Mouse (Mus musculus) embryonic facial prominence, embryonic 11.5 days (tissue): ENCODE results near the gene Mob1b. TPM values are rescaled to one million over a fixed set of nuclear protein-coding genes. Genes with fewer than 3 reads are reported as not detected.

Experiments
- ATAC-seq: fragments of 200-750 bp; cut with Nextera tagmentation; replicated peaks from 2 replicates; pipeline ENCODE4 v1.8.0; 2017; ENCODE audit warnings: low read depth; ENCODE audit not compliant: insufficient number of reproducible peaks, low FRiP score, low TSS enrichment
- DNase-seq: peaks from one replicate; pipeline ENCODE4 v3.0.0-alpha.2; 2015; ENCODE audit warnings: low spot score
- H3K27ac ChIP-seq: fragments of 300-500 bp; sonication (generic); replicated peaks from 2 replicates; pipeline ENCODE4 v1.5.1; 2014; ENCODE audit warnings: mild to moderate bottlenecking, low read depth, low read length, control low read depth
- H3K27me3 ChIP-seq: fragments of 300-500 bp; sonication (generic); 2 replicates; pipeline ENCODE4 v1.6.1; 2014; ENCODE audit warnings: mild to moderate bottlenecking, low read length, moderate library complexity, mixed read lengths; ENCODE audit not compliant: control insufficient read depth, insufficient read depth
- H3K36me3 ChIP-seq: fragments of 300-500 bp; sonication (generic); replicated peaks from 2 replicates; pipeline ENCODE4 v1.6.1; 2014; ENCODE audit warnings: low read depth, mild to moderate bottlenecking, low read length, moderate library complexity, mixed read lengths; ENCODE audit not compliant: control insufficient read depth, insufficient read depth
- H3K4me1 ChIP-seq: fragments of 300-500 bp; sonication (generic); 2 replicates; pipeline ENCODE4 v1.6.1; 2014; ENCODE audit warnings: low read length, mixed read lengths; ENCODE audit not compliant: control insufficient read depth, insufficient read depth
- H3K4me2 ChIP-seq: fragments of 300-500 bp; sonication (generic); 2 replicates; pipeline ENCODE4 v1.6.1; 2014; ENCODE audit warnings: low read depth, mild to moderate bottlenecking, control low read depth, low read length, moderate library complexity
- H3K4me3 ChIP-seq: fragments of 300-500 bp; sonication (generic); 2 replicates; pipeline ENCODE4 v1.5.1; 2014; ENCODE audit warnings: low read depth, low read length, control low read depth
- H3K9ac ChIP-seq: fragments of 300-500 bp; sonication (generic); replicated peaks from 2 replicates; pipeline ENCODE4 v1.6.1; 2014; ENCODE audit warnings: mild to moderate bottlenecking, control low read depth, low read length
- H3K9me3 ChIP-seq: fragments of 300-500 bp; sonication (generic); replicated peaks from 2 replicates; pipeline ENCODE4 v1.6.1; 2016; ENCODE audit warnings: mild to moderate bottlenecking, low read length, inconsistent platforms, mixed read lengths; ENCODE audit not compliant: control insufficient read depth
- WGBS: fragments of 180-500 bp; shearing (Covaris S2); extraction: QIAGEN DNeasy Blood & Tissue Kit; methylation state at CpG from one replicate; pipeline ENCODE4 v1.1.7; 2014; 5-methylcytosine and 5-hydroxymethylcytosine counted together
- polyA plus RNA-seq: library from polyadenylated mRNA; unstranded; fragments of >200 nt; fragmentation: Nextera tagmentation; extraction: Ambion mirVana; gene quantifications from 2 replicates; pipeline ENCODE4 v1.2.1, GENCODE M21; 2014

Mob1b gene
- polyA plus RNA-seq = 13.7 and 15.6 TPM in 2 replicates

DNA sequence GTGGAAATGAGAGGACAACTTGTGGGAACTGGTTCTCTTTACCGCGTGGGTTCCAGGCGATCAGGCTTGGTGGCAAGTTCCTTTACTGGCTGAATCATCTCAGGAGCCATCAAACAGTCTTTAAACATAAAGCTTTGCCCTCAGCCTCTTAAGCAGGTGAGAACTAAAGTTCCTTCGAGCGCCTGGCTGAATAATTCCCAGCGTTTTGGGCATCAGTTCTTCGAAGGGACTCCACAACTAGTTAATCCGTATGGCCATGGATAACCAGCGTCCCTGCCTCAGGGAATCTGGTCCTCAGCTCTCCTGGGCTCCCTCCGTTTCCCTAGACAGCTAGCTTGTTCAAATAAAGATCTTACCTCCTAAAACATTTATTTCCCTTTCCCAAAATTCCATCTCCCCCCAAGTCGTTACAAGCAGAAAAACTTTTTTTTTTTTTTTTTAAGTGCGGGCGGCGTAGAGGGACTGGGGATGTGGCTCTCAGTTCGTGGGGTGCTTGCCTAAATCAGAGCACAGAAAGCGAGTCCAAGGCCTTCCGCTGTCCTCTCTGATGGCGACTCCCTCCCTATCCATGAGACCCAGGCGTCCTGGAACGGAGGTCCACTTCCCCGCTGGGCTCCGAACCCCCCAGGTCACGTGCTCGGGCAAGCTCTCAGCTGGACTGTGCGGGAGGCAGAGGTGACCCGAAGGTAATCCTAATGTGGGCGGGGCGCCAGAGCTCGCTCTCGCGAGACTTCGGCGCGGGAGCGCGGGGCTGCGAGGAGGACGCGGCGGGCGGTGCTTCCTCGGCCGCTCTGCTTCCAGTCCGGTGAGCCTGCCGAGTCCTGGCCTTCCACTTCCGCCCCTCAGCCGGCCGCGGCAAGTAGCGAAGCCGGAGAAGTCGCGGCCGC is at the start of gene Mob1b:
Mob1b (plus strand) TSS at position 740 of the 887 bp plus-strand sequence.
- H3K9ac ChIP-seq = peak within 1 kb of the TSS; percentile 82
- under 1% methylated on average over 53 of the region's 54 CpGs for WGBS
- H3K4me3 ChIP-seq = peak within 1 kb of the TSS; percentile 73
- peak within 1 kb of the TSS; percentile 87 for H3K4me2 ChIP-seq
- ATAC-seq (peak; percentile 95), DNase-seq (peak; percentile 97)
- 0 out of 2 replicates have a peak, but pooled peaks cover 2% of the 10 kb centered on the region for H3K4me1 ChIP-seq
- no peaks in the 10 kb centered on the region for H3K27me3 ChIP-seq
- peak within 1 kb of the TSS; percentile 84 for H3K27ac ChIP-seq
- no peaks in the 10 kb centered on the region for H3K36me3 ChIP-seq
- H3K9me3 ChIP-seq = no peaks in the 10 kb centered on the region

DNA sequence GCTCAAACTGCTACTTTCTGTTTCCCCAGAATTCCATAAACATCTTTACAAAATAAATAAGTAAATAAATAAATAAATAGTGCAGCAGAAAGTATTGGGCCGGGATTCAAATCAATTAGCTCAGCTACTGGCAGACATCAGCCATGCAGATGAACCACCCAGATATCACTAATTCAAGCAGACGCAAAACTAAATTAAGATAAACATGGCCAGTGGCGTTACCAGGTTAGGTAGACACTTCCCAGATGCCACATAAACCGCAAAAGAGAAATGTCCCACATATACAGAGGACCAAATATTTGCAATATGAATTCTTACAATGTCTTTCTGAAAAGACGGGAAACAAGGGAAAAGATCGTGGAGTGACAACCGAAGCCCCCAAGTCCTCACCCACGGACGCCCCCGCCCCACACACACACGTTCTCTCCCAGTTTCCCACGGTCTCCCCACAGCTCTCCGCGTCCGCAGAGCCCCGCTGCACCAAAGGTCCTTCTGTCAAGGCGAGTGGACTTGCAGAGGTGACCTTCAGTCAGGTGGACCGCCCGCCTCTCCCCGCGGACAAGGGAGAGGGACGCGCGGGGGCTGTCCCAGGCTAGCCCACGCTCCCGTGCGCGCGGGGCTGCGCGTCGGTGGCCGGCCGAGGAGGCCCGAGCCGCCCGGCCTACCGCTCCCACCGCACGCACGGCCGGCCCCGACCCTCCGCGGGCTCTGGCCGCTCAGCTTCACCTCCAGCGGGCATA is 45.8 kb upstream of the Mob1b start:
- Histone ChIP-seq H3K9ac (peak overlapping the region; percentile 99), H3K4me3 (peak overlapping the region; percentile 96), H3K27me3 (no peaks in the 10 kb centered on the region), H3K36me3 (no peaks in the 10 kb centered on the region; the same call in 1 of the 2 replicates), H3K27ac (peak overlapping the region; percentile 94), H3K4me1 (no peaks in the 10 kb centered on the region), H3K4me2 (peak overlapping the region; percentile 87), H3K9me3 (no peaks in the 10 kb centered on the region)
- DNase-seq (peak; percentile 40), ATAC-seq (no peak; the same call in 1 of the 2 replicates)
- WGBS = under 1% methylated on average over 45 of the region's 47 CpGs

DNA sequence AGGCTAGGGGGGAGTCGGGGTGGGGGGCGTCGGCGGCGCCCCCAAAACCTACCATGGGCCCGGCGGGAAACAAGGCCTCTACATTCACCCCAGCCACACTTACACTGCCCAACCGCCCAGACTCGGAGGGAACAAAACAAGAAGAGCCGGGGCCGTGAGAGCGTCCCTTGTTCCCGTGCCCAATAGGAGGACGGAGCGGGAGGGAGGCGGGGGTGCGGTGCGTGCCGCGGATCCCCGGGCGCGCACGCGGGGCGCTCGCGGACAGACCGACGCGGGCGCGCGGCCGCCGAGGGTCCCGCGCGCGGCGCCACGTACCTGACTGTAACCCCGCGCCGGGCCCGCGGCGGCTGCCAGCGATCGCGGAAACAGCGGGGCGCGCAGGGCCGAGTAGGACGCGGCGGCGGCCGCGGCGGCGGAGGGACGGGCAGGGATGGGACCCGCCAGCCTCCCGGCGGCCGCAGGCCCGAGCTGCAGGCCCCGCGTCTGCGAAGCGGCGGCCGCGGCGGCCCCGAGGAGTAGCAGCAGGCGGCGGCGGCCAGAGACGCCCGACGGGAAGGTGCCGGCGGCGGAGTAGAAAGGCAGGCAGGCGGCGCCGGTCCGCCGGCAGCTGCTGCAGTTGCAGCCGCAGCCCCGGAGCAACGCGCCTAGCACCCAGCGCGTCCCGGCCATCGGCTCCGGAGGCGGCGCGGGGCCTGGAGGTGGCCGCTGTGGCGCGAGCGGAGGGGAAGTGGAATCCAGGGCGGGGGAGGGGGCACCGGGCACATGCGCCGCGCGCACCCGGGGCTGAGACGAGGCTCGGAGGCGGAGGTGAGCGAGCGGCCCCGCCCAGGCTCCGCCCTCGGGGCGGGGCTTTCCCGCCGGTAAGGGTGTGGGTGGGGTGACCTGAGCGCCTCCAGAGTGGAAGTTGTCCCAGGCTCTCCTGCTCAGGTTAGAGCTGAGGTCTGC is 44.9 kb upstream of the Mob1b start, which contains the start of gene Grsf1:
Grsf1 (minus strand) TSS at position 729 of the 945 bp plus-strand sequence.
- DNase-seq (peak; percentile 94), ATAC-seq (peak; percentile 94)
- under 1% methylated on average over 94 of the region's 127 CpGs for WGBS
- no peaks in the 10 kb centered on the region for H3K9me3 ChIP-seq
- peak within 1 kb of the TSS; percentile 96 for H3K4me3 ChIP-seq
- peak within 1 kb of the TSS; percentile 94 for H3K27ac ChIP-seq
- no peaks in the 10 kb centered on the region for H3K27me3 ChIP-seq
- no peaks in the 10 kb centered on the region for H3K4me1 ChIP-seq
- H3K9ac ChIP-seq = peak within 1 kb of the TSS; percentile 99
- H3K36me3 ChIP-seq = no peaks in the 10 kb centered on the region; the same call in 1 of the 2 replicates
- H3K4me2 ChIP-seq = peak within 1 kb of the TSS; percentile 87

DNA sequence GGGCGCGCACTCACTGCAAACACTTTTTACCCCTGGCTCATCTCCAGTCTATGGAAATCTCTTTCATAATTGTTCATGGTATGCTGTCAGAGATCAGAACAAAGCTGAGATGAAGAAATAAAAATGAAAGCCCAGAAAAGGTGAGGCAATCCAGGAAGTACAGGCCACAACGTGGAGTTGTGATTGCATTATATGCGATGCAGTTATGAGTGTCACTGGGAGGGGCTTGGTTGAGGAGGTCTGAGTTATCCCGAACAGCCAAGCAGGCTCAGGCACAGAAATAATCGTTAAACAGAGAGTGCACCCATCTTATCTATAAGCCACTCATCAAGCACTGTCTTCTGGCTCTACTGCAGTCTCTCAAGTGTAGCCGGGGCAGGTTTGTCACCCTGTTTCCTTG is 41.7 kb upstream of the Mob1b start:
- H3K36me3 ChIP-seq = no peaks in the 10 kb centered on the region
- H3K4me2 ChIP-seq = no peak overlapping the region
- DNase-seq (no peak), ATAC-seq (no peak)
- H3K4me3 ChIP-seq = no peak overlapping the region
- no peaks in the 10 kb centered on the region for H3K9me3 ChIP-seq
- H3K4me1 ChIP-seq = no peaks in the 10 kb centered on the region
- H3K27me3 ChIP-seq = no peaks in the 10 kb centered on the region
- H3K9ac ChIP-seq = no peak overlapping the region
- H3K27ac ChIP-seq = no peak overlapping the region
- WGBS = 60% methylated on average over 7 of the region's 7 CpGs

DNA sequence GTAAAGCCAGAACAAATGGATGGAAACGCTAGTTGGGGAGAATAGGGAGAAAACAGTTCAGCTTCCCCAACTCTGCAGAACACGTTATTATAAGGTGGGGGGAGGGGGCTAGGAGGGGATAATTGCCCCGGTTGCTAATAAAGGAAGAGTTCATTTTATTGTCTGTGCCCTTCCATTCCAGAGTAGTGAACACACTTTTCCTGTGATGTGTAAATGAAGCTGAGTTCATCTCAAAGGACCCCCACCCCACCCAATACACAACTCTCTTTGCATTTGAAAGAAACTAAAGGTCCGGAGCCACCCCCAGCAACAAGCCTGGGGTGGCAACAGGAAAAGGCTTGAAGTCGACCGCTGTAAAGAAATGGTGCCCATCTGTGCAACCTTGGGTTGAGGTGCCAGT is 41.3 kb upstream of the Mob1b start:
- Histone ChIP-seq H3K9ac (no peak overlapping the region), H3K4me1 (no peaks in the 10 kb centered on the region), H3K27ac (no peak overlapping the region), H3K9me3 (no peaks in the 10 kb centered on the region), H3K4me2 (no peak overlapping the region), H3K4me3 (no peak overlapping the region), H3K36me3 (no peaks in the 10 kb centered on the region), H3K27me3 (no peaks in the 10 kb centered on the region)
- WGBS = 21% methylated on average over 6 of the region's 6 CpGs
- DNase-seq (no peak), ATAC-seq (no peak)

DNA sequence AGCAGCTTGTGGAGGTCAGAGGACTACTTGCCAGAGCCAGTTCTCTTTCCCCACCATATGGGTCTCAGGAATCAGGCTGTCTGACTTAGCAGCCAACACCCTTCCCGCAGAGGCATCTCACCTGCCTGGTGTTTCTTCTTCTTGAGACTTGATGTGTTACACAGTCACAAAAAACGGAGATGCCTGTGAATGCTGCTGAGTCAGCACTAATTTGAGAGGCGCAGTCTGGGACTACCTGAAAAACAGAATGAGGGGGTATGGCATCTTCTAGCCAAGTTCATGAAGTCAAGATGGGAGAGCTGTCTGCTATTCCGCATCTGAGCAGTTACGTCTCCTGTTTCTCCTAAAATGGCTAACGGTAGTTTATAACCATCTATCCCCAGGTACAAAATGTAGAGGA is 40.1 kb upstream of the Mob1b start:
- ATAC-seq (no peak), DNase-seq (no peak)
- no peak overlapping the region for H3K9ac ChIP-seq
- H3K36me3 ChIP-seq = no peaks in the 10 kb centered on the region
- H3K9me3 ChIP-seq = no peaks in the 10 kb centered on the region
- H3K4me2 ChIP-seq = no peak overlapping the region
- H3K27ac ChIP-seq = no peak overlapping the region
- no peaks in the 10 kb centered on the region for H3K4me1 ChIP-seq
- no peaks in the 10 kb centered on the region for H3K27me3 ChIP-seq
- WGBS = 90% methylated on average over 6 of the region's 6 CpGs
- H3K4me3 ChIP-seq = no peak overlapping the region

DNA sequence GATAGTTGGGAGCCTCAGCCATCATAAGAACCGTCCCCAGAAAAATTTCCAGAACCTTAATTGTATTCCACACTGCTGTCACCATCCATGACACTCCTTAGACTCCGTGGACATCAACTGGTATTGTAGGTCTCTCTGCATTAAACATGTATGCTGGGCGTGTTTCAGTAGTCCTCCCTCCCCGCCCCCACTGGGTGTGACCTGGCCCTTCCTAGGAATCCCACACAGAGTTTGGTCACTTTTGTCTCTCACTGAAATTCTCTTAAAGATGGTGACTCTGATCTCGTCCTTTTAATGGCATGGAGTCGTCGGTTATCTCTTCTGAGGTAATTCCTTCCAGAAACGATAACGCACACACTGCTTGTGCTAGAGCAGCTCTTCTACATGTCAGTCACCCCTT is 36.9 kb upstream of the Mob1b start:
- ATAC-seq = no peak
- Histone ChIP-seq H3K27me3 (no peaks in the 10 kb centered on the region), H3K9ac (no peak overlapping the region), H3K27ac (no peak overlapping the region), H3K36me3 (no peaks in the 10 kb centered on the region), H3K4me1 (no peaks in the 10 kb centered on the region), H3K9me3 (no peaks in the 10 kb centered on the region), H3K4me2 (no peak overlapping the region), H3K4me3 (no peak overlapping the region)
- no peak for DNase-seq
- 83% methylated on average over 9 of the region's 9 CpGs for WGBS
